Comparison of ENCODE assay signal across 12 mouse cellular contexts in the genomic region with DNA sequence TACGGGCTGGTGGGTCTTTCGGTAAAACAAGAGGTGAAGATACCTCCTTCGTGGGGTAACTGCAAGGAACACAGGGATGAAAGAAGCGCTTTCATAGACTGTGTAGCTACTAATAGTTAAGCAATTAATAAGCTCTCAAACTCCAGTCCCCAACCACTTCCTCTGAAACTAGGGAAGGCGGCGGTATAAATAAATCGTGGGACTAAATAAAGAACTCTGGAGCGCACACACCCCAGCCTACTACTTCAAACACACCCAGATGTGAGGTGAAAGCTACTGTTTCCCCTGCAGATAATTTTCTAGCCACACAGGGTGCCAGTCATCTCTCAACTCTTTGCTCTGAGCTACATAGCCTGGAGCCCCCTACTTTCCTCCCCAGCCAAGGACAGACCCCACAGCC. TPM values are rescaled to one million over a fixed set of nuclear protein-coding genes. Genes with fewer than 3 reads are reported as not detected.
DNase-seq lines count a peak whose midpoint lies in the region; ATAC-seq and TF ChIP-seq lines count a peak whose summit lies in the region.
"Had no signal": no experiment of that assay in that cellular context is flagged by ENCODE, and none has a peak within 500 bp of the region (broad histone marks: within the 10 kb centered on the region; RNA-seq: fewer than 3 reads in every experiment).

No protein-coding gene starts in this region.

- TF ChIP-seq CTCF in heart, adult 2 months (IDR thresholded peaks at IDR 0.05), result no peak
- no peak for TF ChIP-seq CTCF in forebrain, postnatal 0 days (IDR thresholded peaks at IDR 0.05; ENCODE audit: low read depth)
- TF ChIP-seq CTCF in liver, postnatal 0 days (IDR thresholded peaks at IDR 0.05; ENCODE audit: low read depth), result no peak

- H3K27ac ChIP-seq in heart, embryonic 15.5 days, result peak overlapping the region; percentile 63
- H3K27ac ChIP-seq in heart, adult 2 months, result no peak overlapping the region
- H3K27ac ChIP-seq in forebrain, postnatal 0 days (ENCODE audit: low read depth, low read length), result peak overlapping the region; percentile 64
- H3K27ac ChIP-seq in midbrain, embryonic 11.5 days (ENCODE audit: low read depth, low read length), result peak overlapping the region; percentile 86
- no peak overlapping the region for H3K27ac ChIP-seq in liver, postnatal 0 days (ENCODE audit: low read depth)

- peak overlapping the region; percentile 24; the same call in 1 of the 2 replicates for H3K4me2 ChIP-seq in heart, embryonic 15.5 days
- no peak overlapping the region for H3K4me2 ChIP-seq in forebrain, postnatal 0 days (ENCODE audit: low read depth)
- peak overlapping the region; percentile 41 for H3K4me2 ChIP-seq in midbrain, embryonic 11.5 days
- H3K4me2 ChIP-seq in liver, postnatal 0 days (ENCODE audit: low read depth, low read length), result no peak overlapping the region

- intact Hi-C loops in heart, adult 2 months (cut with DNase I), result no loop called here

- no peak for DNase-seq in heart, adult 2 months
- DNase-seq in forebrain, postnatal 0 days, result no peak
- DNase-seq in midbrain, embryonic 11.5 days (ENCODE audit: low spot score, missing footprints), result no peak
- DNase-seq in liver, postnatal 0 days, result no peak
- no peak for DNase-seq in testis, postnatal 14 days (ENCODE audit: low spot score)
- no peak for DNase-seq in urinary bladder, postnatal 4 days (ENCODE audit: low spot score in 2 of 2)
- DNase-seq: B cell, adult 2 months; embryo, embryonic 11 days had no signal

- peaks cover 26% of the 10 kb centered on the region for H3K4me1 ChIP-seq in heart, embryonic 15.5 days (replicated peaks)
- peaks cover 3% of the 10 kb centered on the region for H3K4me1 ChIP-seq in heart, adult 2 months (ENCODE audit: control insufficient read depth, insufficient read depth, low read length)
- peaks cover 39% of the 10 kb centered on the region for H3K4me1 ChIP-seq in forebrain, postnatal 0 days (ENCODE audit: insufficient read depth)
- peaks cover 76% of the 10 kb centered on the region for H3K4me1 ChIP-seq in midbrain, embryonic 11.5 days (ENCODE audit: control insufficient read depth, insufficient read depth, low read length)
- H3K4me1 ChIP-seq in liver, postnatal 0 days (ENCODE audit: insufficient read depth), result no peaks in the 10 kb centered on the region; the same call in 1 of the 2 replicates

- H3K36me3 ChIP-seq in heart, embryonic 15.5 days, result no peaks in the 10 kb centered on the region; the same call in 1 of the 2 replicates
- no peaks in the 10 kb centered on the region for H3K36me3 ChIP-seq in heart, adult 2 months (ENCODE audit: control insufficient read depth, insufficient read depth, low read length)
- H3K36me3 ChIP-seq in forebrain, postnatal 0 days (ENCODE audit: insufficient read depth), result peaks cover 18% of the 10 kb centered on the region
- H3K36me3 ChIP-seq in midbrain, embryonic 11.5 days (ENCODE audit: control insufficient read depth, insufficient read depth, low read length), result peaks cover 14% of the 10 kb centered on the region
- H3K36me3 ChIP-seq in liver, postnatal 0 days (replicated peaks; ENCODE audit: insufficient read depth, low read length), result no peaks in the 10 kb centered on the region

- no peak for TF ChIP-seq POLR2A in heart, adult 2 months (IDR thresholded peaks at IDR 0.05; ENCODE audit: insufficient read depth, low read depth, low read length)

- no peaks in the 10 kb centered on the region for H3K27me3 ChIP-seq in heart, embryonic 15.5 days
- H3K27me3 ChIP-seq in heart, adult 2 months (ENCODE audit: control insufficient read depth, insufficient read depth, low read length), result no peaks in the 10 kb centered on the region
- H3K27me3 ChIP-seq in forebrain, postnatal 0 days (ENCODE audit: insufficient read depth, low read length), result no peaks in the 10 kb centered on the region
- H3K27me3 ChIP-seq in midbrain, embryonic 11.5 days (ENCODE audit: control insufficient read depth, insufficient read depth, low read length), result no peaks in the 10 kb centered on the region
- no peaks in the 10 kb centered on the region for H3K27me3 ChIP-seq in liver, postnatal 0 days (ENCODE audit: insufficient read depth, low read length)

- no peak for TF ChIP-seq EP300 in heart, adult 2 months (IDR thresholded peaks at IDR 0.05; ENCODE audit: insufficient read depth, low read depth, low read length)
- no peak for TF ChIP-seq EP300 in liver, postnatal 0 days (IDR thresholded peaks at IDR 0.05; ENCODE audit: low read depth)

- H3K4me3 ChIP-seq in heart, embryonic 15.5 days, result no peak overlapping the region
- H3K4me3 ChIP-seq in heart, adult 2 months, result no peak overlapping the region
- H3K4me3 ChIP-seq in forebrain, postnatal 0 days (ENCODE audit: low read depth, low read length), result no peak overlapping the region
- H3K4me3 ChIP-seq in midbrain, embryonic 11.5 days (ENCODE audit: low read depth, low read length), result peak overlapping the region; percentile 6; the same call in 1 of the 2 replicates
- H3K4me3 ChIP-seq in liver, postnatal 0 days (ENCODE audit: low read depth, low read length), result no peak overlapping the region

- no peaks in the 10 kb centered on the region for H3K9me3 ChIP-seq in heart, embryonic 15.5 days (replicated peaks)
- no peaks in the 10 kb centered on the region for H3K9me3 ChIP-seq in forebrain, postnatal 0 days (ENCODE audit: low read length)
- no peaks in the 10 kb centered on the region for H3K9me3 ChIP-seq in midbrain, embryonic 11.5 days (ENCODE audit: control insufficient read depth, low read length)
- H3K9me3 ChIP-seq in liver, postnatal 0 days (ENCODE audit: low read length), result no peaks in the 10 kb centered on the region

- H3K9ac ChIP-seq in heart, embryonic 15.5 days, result peak overlapping the region; percentile 20; the same call in 1 of the 2 replicates
- H3K9ac ChIP-seq in heart, adult 2 months (ENCODE audit: low read depth, low read length), result no peak overlapping the region
- no peak overlapping the region for H3K9ac ChIP-seq in forebrain, postnatal 0 days
- H3K9ac ChIP-seq in midbrain, embryonic 11.5 days (ENCODE audit: low read length), result peak overlapping the region; percentile 2
- H3K9ac ChIP-seq in liver, postnatal 0 days (replicated peaks), result no peak overlapping the region

- no peak for ATAC-seq in heart, embryonic 15.5 days (replicated peaks; ENCODE audit: insufficient number of reproducible peaks, insufficient read depth, low FRiP score, low read depth)
- peak; percentile 26 for ATAC-seq in CD4-positive, CD25-positive, alpha-beta regulatory T cell, adult 4 months
- no peak for ATAC-seq in forebrain, postnatal 0 days
- ATAC-seq in midbrain, embryonic 11.5 days (ENCODE audit: low FRiP score), result no peak
- no peak for ATAC-seq in liver, postnatal 0 days

- no peaks in the 10 kb centered on the region for H3K79me2 ChIP-seq in heart, adult 2 months (replicated peaks; ENCODE audit: control insufficient read depth, insufficient read depth, low read length)

- WGBS in heart, embryonic 15.5 days, result 53% methylated on average over 8 of the region's 8 CpGs
- 42% methylated on average over 8 of the region's 8 CpGs for WGBS in heart, adult 2 months
- 17% methylated on average over 8 of the region's 8 CpGs for WGBS in forebrain, postnatal 0 days
- 55% methylated on average over 8 of the region's 8 CpGs for WGBS in midbrain, embryonic 11.5 days
- WGBS in liver, postnatal 0 days (ENCODE audit: insufficient replicate concordance), result 49% methylated on average over 8 of the region's 8 CpGs

RNA-seq across cellular contexts. Expression of a gene that starts 12.2 kb away (rescaled TPM):
- polyA plus RNA-seq in heart, embryonic 15.5 days (2015; fragmentation: Nextera tagmentation; extraction: Ambion mirVana), result 6.7 and 8.5 TPM in 2 replicates
- total RNA-seq in heart, adult 2 months (2021), result 1 to 10 TPM; 1.3 TPM
- polyA plus RNA-seq in heart, adult 2 months (2012; rRNA removed), result 1.3 and 1.9 TPM in 2 replicates
- polyA plus RNA-seq in CD4-positive, CD25-positive, alpha-beta regulatory T cell, adult 4 months (2017; shearing (Covaris generic)), result 1 to 10 TPM in 1 of 2 experiments, under 1 TPM in 1; 0.67 to 1.2 TPM
- total RNA-seq in forebrain, postnatal 0 days (2014; rRNA removed), result 47.2 and 63.4 TPM in 2 replicates
- polyA plus RNA-seq in forebrain, postnatal 0 days (2015; fragmentation: Nextera tagmentation; extraction: Ambion mirVana), result 35.3 and 37.3 TPM in 2 replicates
- 49.3 and 52.9 TPM in 2 replicates for polyA plus RNA-seq in midbrain, embryonic 11.5 days (2014; fragmentation: Nextera tagmentation; extraction: Ambion mirVana)
- 0.71 and 0.78 TPM in 2 replicates for polyA plus RNA-seq in liver, postnatal 0 days (2015; fragmentation: Nextera tagmentation; extraction: Ambion mirVana)

RNA-seq across cellular contexts. Expression of a gene that starts 41.3 kb away (rescaled TPM):
- polyA plus RNA-seq in heart, embryonic 15.5 days (2015; fragmentation: Nextera tagmentation; extraction: Ambion mirVana), result not detected in 2 replicates
- not detected for total RNA-seq in heart, adult 2 months (2021)
- not detected in 2 replicates for polyA plus RNA-seq in heart, adult 2 months (2012; rRNA removed)
- polyA plus RNA-seq in CD4-positive, CD25-positive, alpha-beta regulatory T cell, adult 4 months (2017; shearing (Covaris generic)), result not detected
- total RNA-seq in forebrain, postnatal 0 days (2014; rRNA removed), result 0.95 and 1.0 TPM in 2 replicates
- 0.20 and 0.47 TPM in 2 replicates for polyA plus RNA-seq in forebrain, postnatal 0 days (2015; fragmentation: Nextera tagmentation; extraction: Ambion mirVana)
- 10.7 and 11.0 TPM in 2 replicates for polyA plus RNA-seq in midbrain, embryonic 11.5 days (2014; fragmentation: Nextera tagmentation; extraction: Ambion mirVana)
- polyA plus RNA-seq in liver, postnatal 0 days (2015; fragmentation: Nextera tagmentation; extraction: Ambion mirVana), result not detected in 2 replicates
- total RNA-seq: heart, postnatal 25 days had no signal
- polyA plus RNA-seq: limb, embryonic 11.5 days had no signal

Comparison
In these comparisons a context has a peak if more than half of its experiments do, and no peak if none do; other contexts are left out.
1. H3K27ac ChIP-seq: peak in heart, embryonic 15.5 days (single experiment), forebrain, postnatal 0 days (single experiment) and midbrain, embryonic 11.5 days (single experiment); none in heart, adult 2 months (single experiment) and liver, postnatal 0 days (single experiment).
2. H3K9ac ChIP-seq: peak in heart, embryonic 15.5 days (single experiment) and midbrain, embryonic 11.5 days (single experiment); none in heart, adult 2 months (single experiment), forebrain, postnatal 0 days (single experiment) and liver, postnatal 0 days (single experiment).
3. H3K4me2 ChIP-seq: peak in heart, embryonic 15.5 days (single experiment) and midbrain, embryonic 11.5 days (single experiment); none in forebrain, postnatal 0 days (single experiment) and liver, postnatal 0 days (single experiment).